Mouse (Mus musculus) neural tube, embryonic 10.5 days (tissue): ENCODE measurements at regions not wholly inside any gene's neighbourhood (a gene's known extent, or its start where the extent isn't known, plus 50 kb on each side); places are given as distances from the start of the nearest gene placed in this dataset.

Experiments
- DNase-seq: peaks from one replicate; pipeline ENCODE4 v3.0.0-alpha.2; 2017; ENCODE audit warnings: low spot score; ENCODE audit errors: extremely low spot score

DNA sequence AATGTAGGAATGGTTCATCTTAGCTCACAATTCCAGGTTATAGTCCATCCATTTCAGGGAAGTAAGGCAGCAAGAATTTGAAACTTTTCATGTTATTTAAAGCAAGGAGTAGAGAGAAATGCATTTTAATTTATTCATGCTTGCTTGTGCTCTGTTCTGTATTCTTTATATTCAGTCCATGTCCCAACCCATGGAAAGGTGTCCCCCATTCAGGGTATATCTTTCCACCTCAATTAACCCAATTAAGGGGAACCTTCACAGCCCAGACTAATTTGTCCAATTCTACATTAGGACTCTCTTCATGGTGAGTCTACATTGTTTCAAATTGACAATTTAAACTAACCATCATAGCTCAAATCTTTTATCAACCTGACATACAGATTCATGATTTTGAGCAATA, 580.2 kb downstream of the Cenpc1 start:
- no peak for DNase-seq

- DNase-seq = no peak
Observed at GRCm38 (mm10) chr5:85467811-85468210, 597.6 kb downstream of the Cenpc1 start.

- DNase-seq = no peak
Observed at GRCm38 (mm10) chr5:85467151-85467550, 598.2 kb downstream of the Cenpc1 start.
